Mouse (Mus musculus) C2C12 (cell line): ENCODE results near the gene Tmem97. TPM values are rescaled to one million over a fixed set of nuclear protein-coding genes. Genes with fewer than 3 reads are reported as not detected.
"Not testable (repeated sequence)": the region's sequence is repeated elsewhere in the genome, so short reads cannot be mapped to it uniquely, and the experiment has no call there.

Experiments
- H3K27me3 ChIP-seq: one replicate; pipeline ENCODE4 v1.6.1; 2011; ENCODE audit not compliant: control insufficient read depth, insufficient read depth, insufficient read length
- H3K36me3 ChIP-seq: one replicate; pipeline ENCODE4 v1.6.1; 2011; ENCODE audit not compliant: control insufficient read depth, insufficient read depth
- H3K4me3 ChIP-seq: one replicate; pipeline ENCODE4 v1.5.1; 2011; ENCODE audit warnings: mild to moderate bottlenecking, control low read depth; ENCODE audit not compliant: poor library complexity, insufficient read depth, severe bottlenecking
- H3K79me2 ChIP-seq: one replicate; pipeline ENCODE4 v1.6.1; 2011; ENCODE audit not compliant: control insufficient read depth, insufficient read depth
- H3K79me3 ChIP-seq: one replicate; pipeline ENCODE4 v1.6.1; 2011; ENCODE audit warnings: low read depth, control low read depth
- H3ac ChIP-seq: one replicate; pipeline ENCODE3; 2011; ENCODE audit warnings: low read depth; ENCODE audit not compliant: control insufficient read depth, insufficient read length
- CEBPB ChIP-seq: IDR thresholded peaks from one replicate; pipeline ENCODE4 v1.6.1; 2011; ENCODE audit warnings: low read depth, mild to moderate bottlenecking, control low read depth, moderate library complexity
- CTCF ChIP-seq: IDR thresholded peaks from one replicate; pipeline ENCODE4 v1.5.1; 2011; ENCODE audit not compliant: control insufficient read depth, insufficient read depth, insufficient read length
- FOSL1 ChIP-seq: IDR thresholded peaks from one replicate; pipeline ENCODE4 v1.8.0; 2011; ENCODE audit warnings: mild to moderate bottlenecking, low read length; ENCODE audit not compliant: poor library complexity, insufficient read depth, severe bottlenecking
- MAX ChIP-seq: IDR thresholded peaks from one replicate; pipeline ENCODE4 v1.6.1; 2011; ENCODE audit warnings: mild to moderate bottlenecking, control low read depth
- MYOD1 ChIP-seq: IDR thresholded peaks from one replicate; pipeline ENCODE4 v1.6.1; 2011; ENCODE audit warnings: low read depth; ENCODE audit not compliant: control insufficient read depth, insufficient read length
- MYOG ChIP-seq: IDR thresholded peaks from one replicate; pipeline ENCODE4 v1.6.1; 2011; ENCODE audit not compliant: control insufficient read depth, insufficient read length; ENCODE audit errors: extremely low read depth
- USF1 ChIP-seq: IDR thresholded peaks from one replicate; pipeline ENCODE4 v1.6.1; 2011; ENCODE audit warnings: low read depth, mild to moderate bottlenecking, control low read depth, moderate library complexity
- polyA plus RNA-seq: library from polyadenylated mRNA; unstranded; fragments of >200 nt; fragmentation: generic; extraction: Trizol; gene quantifications from one replicate; pipeline ENCODE4 v1.2.1, GENCODE M21; 2012; ENCODE audit warnings: missing spikeins

Gene Tmem97
- polyA plus RNA-seq, 1 experiment, result 164 TPM

DNA sequence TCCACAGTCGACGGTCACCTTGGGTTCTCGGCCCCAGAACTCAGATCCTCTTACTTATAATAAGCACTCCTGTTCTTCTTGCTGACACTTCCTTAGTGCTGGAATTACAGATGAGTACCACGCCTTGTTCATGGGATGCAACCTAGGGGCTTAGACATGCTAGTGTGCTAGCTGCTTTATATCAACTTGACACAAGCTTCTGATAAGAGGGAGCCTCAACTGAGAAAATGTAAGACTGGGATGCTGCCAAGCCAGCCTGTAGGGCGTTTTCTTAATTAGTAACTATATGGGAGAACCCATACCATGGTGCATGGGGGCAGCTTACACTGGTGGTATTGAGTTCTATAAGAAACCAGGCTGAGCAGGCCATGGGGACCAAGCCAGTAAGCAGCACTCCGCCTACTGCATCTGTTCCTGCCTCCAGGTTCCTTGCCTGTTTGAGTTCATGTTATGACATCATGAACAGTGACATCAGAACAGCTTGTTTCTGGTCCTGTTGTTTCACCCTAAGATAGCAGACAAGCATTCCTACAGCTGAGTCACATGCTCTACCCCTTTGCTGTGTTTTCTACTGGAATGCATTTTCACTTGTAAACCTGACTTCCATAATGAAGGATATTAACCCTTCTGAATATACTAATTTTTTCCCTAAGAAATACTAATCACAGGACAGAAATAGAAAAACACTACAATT lies 43.8 kb upstream of the Tmem97 start:
- H3K79me2 ChIP-seq, result no peaks in the 10 kb centered on the region
- H3K27me3 ChIP-seq, result no peaks in the 10 kb centered on the region
- peaks cover under 1% of the 10 kb centered on the region for H3K36me3 ChIP-seq
- no peak overlapping the region for H3K4me3 ChIP-seq
- H3ac ChIP-seq, result no peak overlapping the region
- TF ChIP-seq CEBPB, result no peak
- no peak for TF ChIP-seq MYOG
- no peak for TF ChIP-seq FOSL1
- TF ChIP-seq CTCF, result no peak
- TF ChIP-seq USF1, result no peak
- TF ChIP-seq MYOD1, result no peak
- TF ChIP-seq MAX, result no peak
- no peaks in the 10 kb centered on the region for H3K79me3 ChIP-seq

DNA sequence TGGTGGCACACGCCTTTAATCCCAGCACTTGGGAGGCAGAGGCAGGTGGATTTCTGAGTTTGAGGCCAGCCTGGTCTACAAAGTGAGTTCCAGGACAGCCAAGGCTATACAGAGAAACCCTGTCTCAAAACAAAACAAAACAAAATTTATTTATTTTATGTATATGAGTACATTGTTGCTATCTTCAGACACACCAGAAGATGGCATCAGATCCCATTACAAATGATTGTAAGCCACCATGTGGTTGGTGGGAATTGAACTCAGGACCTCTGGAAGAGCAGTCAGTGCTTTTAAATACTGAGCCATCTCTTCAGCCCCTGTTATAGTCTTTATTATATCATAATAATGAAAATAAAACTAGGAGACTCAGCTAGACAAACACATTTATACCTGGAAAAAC lies 37.1 kb upstream of the Tmem97 start:
- not testable (repeated sequence) for H3K27me3 ChIP-seq, H3ac ChIP-seq, H3K4me3 ChIP-seq, H3K79me3 ChIP-seq, H3K79me2 ChIP-seq
- peaks cover 20% of the 10 kb centered on the region for H3K36me3 ChIP-seq

DNA sequence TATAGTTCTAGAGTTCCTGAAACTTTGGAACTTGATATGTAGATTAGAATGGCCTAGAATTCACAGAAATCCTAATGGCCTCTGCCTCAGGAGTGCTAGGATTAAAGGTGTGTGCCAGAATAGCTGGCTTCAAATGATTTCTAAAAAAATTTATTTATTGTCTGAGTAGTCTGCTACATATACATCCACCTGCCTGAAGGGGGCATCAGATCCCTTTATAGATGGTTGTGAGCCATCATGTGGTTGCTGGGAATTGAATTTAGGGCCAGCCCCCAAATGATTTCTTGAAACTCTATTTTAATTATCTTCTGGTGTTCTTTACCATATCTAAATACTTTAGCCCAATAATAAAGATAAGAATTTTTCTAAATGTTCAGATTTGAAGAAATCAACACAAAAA lies 35.5 kb upstream of the Tmem97 start:
- no peaks in the 10 kb centered on the region for H3K79me2 ChIP-seq
- H3K4me3 ChIP-seq, result no peak overlapping the region
- H3ac ChIP-seq, result no peak overlapping the region
- no peaks in the 10 kb centered on the region for H3K79me3 ChIP-seq
- no peaks in the 10 kb centered on the region for H3K27me3 ChIP-seq
- peaks cover 28% of the 10 kb centered on the region for H3K36me3 ChIP-seq
- TF ChIP-seq USF1, result no peak
- no peak for TF ChIP-seq CEBPB
- TF ChIP-seq CTCF, result no peak
- TF ChIP-seq MYOG, result no peak
- no peak for TF ChIP-seq FOSL1
- TF ChIP-seq MYOD1, result no peak
- no peak for TF ChIP-seq MAX

DNA sequence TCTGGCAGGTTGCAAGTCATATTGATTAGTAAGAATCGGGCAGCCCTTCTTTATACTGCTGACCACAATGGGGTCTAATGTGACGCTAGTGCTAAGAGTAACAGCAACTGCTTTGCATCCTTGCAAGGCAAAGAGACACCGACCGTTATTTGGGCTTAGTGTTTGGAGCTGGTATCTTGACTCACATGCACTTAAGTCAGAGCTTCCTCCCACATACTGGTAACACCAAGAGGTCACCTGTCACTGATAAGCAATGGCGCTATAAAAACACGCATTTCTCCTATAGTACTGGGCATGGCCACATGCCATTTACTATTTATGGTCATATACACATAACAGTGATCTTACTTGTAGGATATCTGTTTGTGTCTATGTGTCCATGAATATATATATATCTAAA lies 32.3 kb upstream of the Tmem97 start:
- Histone ChIP-seq H3K79me2 (no peaks in the 10 kb centered on the region), H3K79me3 (no peaks in the 10 kb centered on the region), H3K4me3 (no peak overlapping the region), H3K36me3 (peaks cover 54% of the 10 kb centered on the region), H3K27me3 (no peaks in the 10 kb centered on the region), H3ac (no peak overlapping the region)
- TF ChIP-seq CEBPB (no peak), USF1 (no peak), MAX (no peak), CTCF (no peak)

DNA sequence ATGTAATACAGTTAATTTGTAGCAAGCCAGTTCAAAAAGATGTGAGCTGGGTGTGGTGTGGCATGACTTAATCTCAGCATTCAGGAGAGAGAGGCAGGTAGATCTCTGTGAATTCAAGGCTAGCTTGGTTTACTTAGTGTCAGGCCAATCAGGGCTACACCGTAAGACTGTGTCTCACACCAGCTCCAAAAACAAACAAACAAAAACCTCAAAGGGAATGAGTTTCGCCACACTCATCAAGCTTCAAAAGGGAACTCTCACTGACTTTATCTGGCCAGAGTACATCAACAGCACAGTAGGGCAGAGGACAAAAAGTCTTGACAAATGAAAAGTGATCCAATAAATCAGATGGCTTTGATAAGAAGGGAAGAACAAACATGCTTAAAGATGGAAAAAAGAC lies 24.4 kb upstream of the Tmem97 start:
- TF ChIP-seq USF1 (no peak), MYOD1 (no peak), CTCF (no peak), MYOG (no peak), CEBPB (no peak), MAX (no peak), FOSL1 (no peak)
- no peaks in the 10 kb centered on the region for H3K79me3 ChIP-seq
- H3ac ChIP-seq, result no peak overlapping the region
- H3K27me3 ChIP-seq, result no peaks in the 10 kb centered on the region
- H3K36me3 ChIP-seq, result peaks cover 61% of the 10 kb centered on the region
- H3K79me2 ChIP-seq, result no peaks in the 10 kb centered on the region
- H3K4me3 ChIP-seq, result no peak overlapping the region

DNA sequence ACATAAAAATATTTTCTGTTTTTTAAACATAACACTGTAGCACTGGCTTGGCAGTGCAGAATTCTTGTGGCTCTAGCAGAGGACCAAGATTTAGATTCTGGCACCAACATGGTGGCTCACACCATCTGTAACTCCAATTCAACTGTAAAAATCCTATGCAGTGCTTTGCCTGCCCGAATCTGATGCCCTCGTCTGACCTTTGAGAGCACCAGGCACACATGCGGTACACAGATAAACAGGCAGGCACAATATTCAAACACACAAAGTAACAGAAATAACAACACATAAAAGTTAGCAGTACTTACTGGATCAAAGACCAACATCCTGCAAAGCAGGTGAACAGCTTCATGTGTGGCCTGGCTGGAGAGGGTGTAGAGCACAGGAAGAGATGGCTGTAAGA lies 24.0 kb upstream of the Tmem97 start:
- H3K4me3 ChIP-seq, result no peak overlapping the region
- H3K79me2 ChIP-seq, result no peaks in the 10 kb centered on the region
- no peak for TF ChIP-seq MYOG
- TF ChIP-seq MAX, result no peak
- no peak for TF ChIP-seq FOSL1
- H3K36me3 ChIP-seq, result peaks cover 60% of the 10 kb centered on the region
- H3ac ChIP-seq, result no peak overlapping the region
- no peaks in the 10 kb centered on the region for H3K27me3 ChIP-seq
- H3K79me3 ChIP-seq, result no peaks in the 10 kb centered on the region

DNA sequence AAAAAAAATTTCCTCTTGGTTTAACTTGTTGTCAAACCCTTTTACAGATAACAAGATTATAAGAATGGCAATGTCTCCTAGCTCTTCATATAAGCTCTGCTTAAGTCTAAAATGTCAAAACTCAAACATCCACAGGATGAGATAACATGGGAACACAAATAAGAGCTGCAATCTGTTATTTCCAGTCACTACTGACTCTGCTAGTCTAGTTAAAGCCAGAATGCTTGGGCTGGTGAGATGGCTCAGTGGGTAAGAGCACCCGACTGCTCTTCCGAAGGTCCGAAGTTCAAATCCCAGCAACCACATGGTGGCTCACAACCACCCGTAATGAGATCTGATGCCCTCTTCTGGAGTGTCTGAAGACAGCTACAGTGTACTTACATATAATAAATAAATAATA lies 23.5 kb upstream of the Tmem97 start:
- not testable (repeated sequence) for H3K4me3 ChIP-seq, H3K27me3 ChIP-seq, H3K79me2 ChIP-seq, H3K79me3 ChIP-seq, H3ac ChIP-seq
- peaks cover 57% of the 10 kb centered on the region for H3K36me3 ChIP-seq
